Mouse (Mus musculus) urinary bladder, postnatal 10 days (tissue): ENCODE measurements around the gene Fam198a.

Experiments
- DNase-seq: peaks from one replicate; pipeline ENCODE4 v3.0.0; 2022; ENCODE audit warnings: low spot score

Fam198a gene

GRCm38 (mm10) chr9:121926634-121927405, 24.0 kb upstream of the Fam198a start:
- no peak for DNase-seq

DNA sequence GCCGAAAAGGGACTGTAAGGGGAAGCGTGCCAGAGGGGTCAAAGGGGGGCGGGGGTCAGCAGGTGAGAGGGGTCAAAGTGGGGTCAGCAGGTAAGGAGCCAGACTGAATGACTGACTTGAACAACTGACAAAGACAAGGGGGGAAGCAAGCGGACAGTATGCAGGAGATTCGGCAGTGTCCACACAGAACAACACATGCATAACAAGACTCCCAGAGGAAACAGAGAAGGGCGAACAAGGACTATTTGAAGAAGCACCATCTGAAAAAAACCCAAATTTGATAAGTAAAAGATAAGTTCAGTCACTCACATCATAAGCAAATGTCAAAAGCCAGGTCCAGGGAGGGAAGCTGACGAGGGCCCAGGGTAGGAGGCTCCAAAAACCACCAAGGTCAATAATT, 23.1 kb upstream of the Fam198a start:
- no peak for DNase-seq

GRCm38 (mm10) chr9:121928498-121928897, 22.3 kb upstream of the Fam198a start:
- DNase-seq, result no peak

DNA sequence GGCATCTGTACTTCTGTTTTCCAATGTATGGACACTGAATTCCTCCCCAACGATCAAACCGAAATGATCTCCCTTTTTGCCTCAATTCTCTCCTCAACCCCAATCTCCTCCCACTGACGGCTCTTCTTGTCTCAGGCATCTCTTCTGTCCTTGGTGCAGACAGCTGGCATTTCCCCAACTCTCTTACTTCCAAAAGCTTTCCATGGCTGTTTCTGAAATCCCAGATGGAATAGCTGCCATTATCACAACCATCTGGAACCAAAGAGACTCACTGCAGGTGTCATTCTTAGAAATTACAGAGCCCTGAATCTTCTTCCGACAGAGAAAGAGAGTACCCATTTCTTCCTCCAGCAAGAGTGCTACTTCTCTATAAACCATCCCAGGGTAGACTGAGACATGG, 15.9 kb upstream of the Fam198a start:
- DNase-seq, result no peak

- no peak for DNase-seq
These were observed 13.8 kb upstream of the Fam198a start for GRCm38 (mm10) chr9:121936952-121937351.

DNA sequence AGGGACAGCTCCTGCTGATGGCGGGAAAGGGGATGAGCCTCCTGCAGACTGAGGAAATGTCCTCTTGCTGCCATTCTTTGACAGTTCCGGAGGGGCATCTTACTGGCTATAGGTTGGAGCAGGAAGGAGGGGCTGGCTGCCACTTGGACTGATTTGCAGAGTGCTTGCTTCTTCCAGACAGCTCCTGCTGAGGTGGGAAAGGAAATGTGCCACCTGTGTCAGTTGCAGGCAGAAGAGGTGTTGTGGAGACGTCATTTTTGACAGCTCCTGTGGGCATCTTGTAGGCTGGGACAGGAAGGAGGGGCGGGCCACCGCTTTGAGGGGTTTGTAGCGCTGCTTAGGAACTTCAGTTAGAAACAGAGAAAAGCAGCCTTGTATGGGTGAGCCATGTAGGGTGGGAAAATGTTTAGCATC, 13.3 kb upstream of the Fam198a start:
- DNase-seq, result no peak

DNA sequence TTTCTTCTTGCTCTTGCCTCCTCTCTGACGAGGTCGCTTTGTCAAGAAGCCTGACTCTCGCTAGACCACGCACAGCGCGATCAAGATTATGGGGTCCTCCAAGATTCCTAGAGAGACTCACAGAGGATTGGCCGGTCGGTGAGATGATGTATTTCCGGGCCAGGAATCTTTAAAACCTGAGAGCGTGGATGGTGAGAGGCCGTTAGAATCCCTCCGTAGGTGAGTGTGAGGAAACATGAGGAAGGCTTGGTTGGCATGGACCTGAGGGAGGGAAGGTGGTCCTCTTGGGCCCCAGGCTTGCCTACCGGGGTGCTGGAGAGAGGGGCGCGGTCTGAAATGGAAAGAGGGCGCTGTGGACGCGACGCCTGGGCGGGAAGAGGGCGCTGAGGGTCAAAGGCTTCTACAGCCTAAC, 12.8 kb upstream of the Fam198a start:
- DNase-seq, result no peak

GRCm38 (mm10) chr9:121943005-121943404, 7.8 kb upstream of the Fam198a start:
- DNase-seq, result no peak

GRCm38 (mm10) chr9:121943628-121944027, 7.2 kb upstream of the Fam198a start:
- DNase-seq, result no peak

- DNase-seq, result no peak
These were observed 3.0 kb upstream of the Fam198a start for GRCm38 (mm10) chr9:121947784-121948183.

DNA sequence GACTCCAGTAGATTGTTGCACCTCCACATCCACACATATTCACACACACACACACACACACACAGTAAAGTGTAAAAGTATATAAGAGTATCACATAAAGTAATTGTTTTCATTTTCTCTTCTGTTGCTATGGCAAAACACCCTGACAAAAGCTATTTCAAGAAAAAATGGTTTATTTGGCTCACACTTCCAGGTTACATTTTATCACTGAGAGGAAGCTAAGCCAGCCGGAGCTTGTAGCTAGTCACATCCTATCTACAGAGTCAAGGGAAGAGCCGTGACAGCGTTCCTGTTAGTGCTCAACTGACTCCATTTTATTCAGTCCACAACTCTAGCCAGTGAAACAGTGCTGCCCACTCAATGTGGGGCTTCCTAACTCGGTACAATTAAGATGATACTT, 2.4 kb upstream of the Fam198a start:
- DNase-seq, result no peak

GRCm38 (mm10) chr9:121951114-121951423, 281 bp downstream of the Fam198a start:
- DNase-seq, result no peak

DNA sequence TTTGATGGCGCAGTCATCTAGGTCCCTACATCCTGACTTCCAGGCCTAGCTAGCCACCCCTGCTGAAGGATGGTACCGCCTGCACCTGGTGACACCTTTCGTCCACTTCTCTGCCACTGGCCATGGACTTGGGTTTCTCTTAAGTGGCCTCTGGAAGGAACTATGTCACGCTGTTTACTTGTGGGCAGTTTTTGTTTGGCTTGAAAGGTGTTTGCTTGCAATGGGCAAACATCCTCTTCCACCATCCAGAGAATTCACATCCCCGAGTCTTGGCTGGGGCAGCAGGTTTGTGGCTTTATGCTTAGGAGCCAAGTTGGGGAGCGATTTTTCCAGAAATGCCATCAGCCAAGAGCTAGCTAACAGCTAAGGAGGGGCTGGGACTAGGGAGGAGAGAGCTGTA, 1.8 kb downstream of the Fam198a start:
- DNase-seq, result no peak

DNA sequence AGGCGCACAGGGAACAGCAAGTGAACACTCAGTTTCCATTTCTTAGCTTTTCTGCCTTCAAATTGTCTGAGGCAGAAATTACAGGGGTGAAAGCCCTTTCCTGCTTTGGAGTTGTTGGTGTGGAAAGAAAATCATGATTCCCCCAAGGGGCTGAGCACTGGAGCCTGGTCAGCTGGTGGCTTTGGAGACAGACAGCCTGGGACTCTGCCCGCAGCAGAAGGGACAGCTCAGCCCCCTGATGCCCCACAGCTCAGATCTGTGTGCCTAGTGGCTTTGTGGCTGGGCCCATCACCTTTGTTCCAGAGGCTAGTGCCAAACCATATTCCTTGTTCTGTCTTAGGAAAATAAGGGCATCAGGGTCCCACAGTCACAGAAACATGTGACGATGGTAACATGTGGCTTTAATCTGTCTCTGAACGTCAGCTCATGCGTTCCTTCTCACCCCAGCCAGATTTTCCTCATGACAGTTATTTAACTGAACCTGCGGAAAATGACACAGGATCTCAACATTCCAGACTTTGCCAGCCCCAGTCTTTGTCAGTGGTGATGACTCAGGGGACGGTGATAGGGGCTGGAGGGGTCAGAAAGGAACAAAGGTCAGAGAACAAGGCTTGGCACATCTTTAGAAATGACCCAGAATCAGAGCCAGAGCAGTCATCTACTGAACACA, 9.3 kb downstream of the Fam198a start:
- DNase-seq, result no peak

GRCm38 (mm10) chr9:121964941-121965340, 14.2 kb downstream of the Fam198a start:
- DNase-seq, result no peak

DNA sequence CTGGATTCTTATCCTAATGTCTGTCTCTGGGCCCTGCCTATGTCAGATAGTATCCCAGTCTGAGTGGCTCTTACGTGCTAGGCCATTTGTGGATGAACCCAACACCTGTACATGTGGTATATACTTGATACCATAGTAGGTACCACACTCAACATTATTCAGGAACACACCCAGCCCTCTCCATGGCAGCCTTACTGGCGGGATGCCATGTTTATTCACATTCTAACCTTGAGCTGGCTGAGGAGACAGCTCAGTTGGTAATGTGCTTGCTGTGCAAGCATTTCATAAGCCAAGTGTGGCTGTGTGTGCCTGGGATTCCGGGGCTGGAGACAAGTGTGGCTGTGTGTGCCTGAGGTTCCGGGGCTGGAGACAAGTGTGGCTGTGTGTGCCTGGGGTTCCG, 17.5 kb downstream of the Fam198a start:
- DNase-seq, result no peak

DNA sequence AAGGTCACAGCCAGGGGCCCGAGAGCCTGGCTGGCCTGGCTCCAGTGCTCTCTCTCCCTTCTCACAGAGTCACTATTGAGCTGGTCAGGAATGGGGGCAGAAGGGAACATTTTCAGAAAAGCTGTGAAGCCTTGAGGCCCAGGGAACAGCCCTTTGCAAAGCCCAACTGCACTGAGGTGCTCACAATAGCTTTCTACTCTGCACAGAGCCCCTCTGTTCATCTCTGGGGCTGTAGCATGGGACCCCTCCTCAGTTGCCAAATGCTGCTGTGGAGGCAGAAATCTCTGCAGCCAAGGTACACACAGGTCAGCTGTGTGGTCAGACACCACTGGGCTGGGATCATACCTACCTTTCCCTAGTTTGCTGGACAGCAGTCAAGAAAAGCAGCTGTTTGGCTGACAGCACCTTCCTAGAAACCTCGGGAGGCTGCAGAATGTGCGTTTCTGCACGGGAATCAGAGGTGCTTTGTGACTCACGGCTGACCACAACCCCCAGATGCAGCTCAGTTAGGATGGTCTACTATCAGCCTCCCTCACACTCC, 19.1 kb downstream of the Fam198a start:
- no peak for DNase-seq

DNA sequence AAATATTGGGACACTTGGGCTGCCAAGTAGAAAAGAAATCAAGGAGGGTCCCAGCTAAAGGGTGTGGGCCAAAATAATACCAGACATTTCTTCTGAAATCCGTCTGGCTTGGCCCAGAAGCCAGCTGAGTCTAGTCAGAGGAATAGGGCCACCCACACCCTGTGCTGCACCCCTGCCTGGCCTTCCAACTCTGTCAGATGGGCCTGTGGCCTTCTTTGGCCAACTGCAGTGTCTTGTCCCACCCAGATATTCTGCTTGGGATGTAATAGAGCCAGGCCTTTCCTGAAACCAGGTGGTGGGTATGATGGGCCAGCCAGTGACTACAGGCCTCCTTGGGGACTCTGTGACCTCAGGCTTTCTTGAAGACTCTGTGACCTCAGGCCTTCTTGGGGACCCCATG, 22.4 kb downstream of the Fam198a start:
- no peak for DNase-seq

DNA sequence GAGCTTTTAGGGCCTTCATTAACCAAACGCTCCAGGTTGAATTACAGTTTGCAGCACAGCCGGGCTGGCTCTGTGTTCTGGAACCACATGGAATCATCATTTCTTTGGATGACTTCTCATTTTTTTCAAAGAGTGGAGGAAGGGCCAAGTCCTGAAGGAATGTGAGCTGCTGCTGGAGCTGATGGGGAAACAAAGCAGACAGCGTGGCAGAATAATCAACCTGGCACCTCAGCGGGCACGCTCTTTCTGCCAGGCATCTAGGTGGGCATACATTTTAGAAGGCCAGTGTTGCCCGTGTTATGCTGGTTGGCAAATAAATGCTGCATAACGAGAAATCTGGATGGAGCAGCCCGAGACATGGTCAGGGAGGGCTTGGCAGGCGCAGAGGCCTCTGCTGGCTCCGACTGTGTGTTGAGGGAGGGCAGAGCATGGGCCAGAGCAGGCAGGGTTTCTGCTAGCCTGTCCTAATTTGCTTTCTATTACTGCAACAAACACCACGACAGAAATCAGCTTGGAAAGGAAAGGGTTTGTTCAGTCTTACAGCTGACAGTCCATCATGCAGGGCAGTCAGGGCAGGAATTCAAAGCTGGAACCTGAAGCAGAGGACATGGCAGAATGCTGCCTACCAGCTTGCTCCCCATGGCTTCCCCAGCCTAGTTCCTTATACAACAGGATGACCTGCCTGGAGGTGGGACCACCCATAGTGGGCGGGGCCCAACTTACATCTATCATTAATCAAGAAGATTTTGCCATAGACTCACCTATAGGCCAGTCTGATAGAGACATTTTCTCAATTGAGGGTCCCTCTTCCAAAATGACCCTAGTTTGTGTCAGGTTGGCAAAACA, 23.6 kb downstream of the Fam198a start:
- DNase-seq, result no peak

GRCm38 (mm10) chr9:121975321-121975720, 24.5 kb downstream of the Fam198a start:
- no peak for DNase-seq

DNA sequence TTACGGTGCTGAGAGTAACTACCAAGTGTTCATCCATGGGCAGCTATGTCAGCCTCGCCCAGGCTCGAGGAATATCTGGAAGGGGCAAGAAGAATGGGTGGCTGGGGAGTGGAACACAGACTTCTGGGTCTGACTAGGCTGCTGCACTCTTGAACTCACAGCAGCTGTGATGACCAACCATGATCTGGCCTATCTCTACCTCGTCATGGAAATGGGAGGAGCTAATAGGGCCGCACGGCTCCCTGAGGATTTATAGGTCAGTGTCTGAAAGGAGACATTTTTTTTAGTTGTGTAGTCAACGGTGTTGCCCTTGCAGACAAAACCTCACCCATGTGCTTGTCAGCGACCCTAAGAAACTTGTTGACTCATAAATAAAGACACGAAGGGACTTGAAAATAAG, 30.3 kb downstream of the Fam198a start:
- no peak for DNase-seq

DNA sequence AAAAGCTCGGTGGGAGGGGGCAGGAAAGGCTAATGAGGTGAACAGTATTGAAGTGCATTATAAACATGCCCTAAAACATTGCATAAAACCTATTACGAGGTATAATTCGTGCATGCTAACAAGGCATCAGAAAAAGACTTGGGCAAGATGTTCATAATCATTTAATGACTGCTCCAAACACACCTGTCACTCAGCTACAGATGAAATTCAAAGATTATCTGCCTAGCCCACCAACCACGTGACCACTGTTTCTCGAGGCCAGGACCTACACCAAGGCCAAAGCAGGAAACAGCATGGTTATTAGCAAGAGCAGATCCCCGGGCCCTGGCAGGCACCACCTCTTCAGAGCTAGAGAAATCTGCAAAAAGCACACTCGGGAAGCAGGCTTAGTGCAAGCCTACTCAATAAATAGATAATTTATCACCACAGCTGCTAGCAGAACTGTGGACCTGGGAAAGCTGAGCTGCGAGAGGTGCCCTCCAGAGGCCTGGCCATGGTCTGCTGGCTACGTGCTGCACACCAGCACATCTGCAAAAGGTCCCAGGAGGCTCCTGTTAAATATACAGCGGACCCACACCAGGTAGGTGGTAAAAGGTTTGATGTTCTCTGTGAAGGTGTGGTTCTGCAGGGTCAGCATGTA, 30.8 kb downstream of the Fam198a start:
- no peak for DNase-seq
